Mouse (Mus musculus): ENCODE measurements around the gene Palb2. TPM values are rescaled to one million over a fixed set of nuclear protein-coding genes. Genes with fewer than 3 reads are reported as not detected.

Palb2 gene
- total and polyA plus RNA-seq, 3 experiments = 11.7 to 17.5 (median 14.0) TPM

GRCm38 (mm10) chr7:122126946-122127345 is 5.8 kb downstream of the Palb2 start:
- H3K4me1 ChIP-seq (ENCODE audit: control insufficient read depth in 1 of 2, insufficient read depth in 2 of 2) = peaks cover 0 to 11% of the 10 kb centered on the region in 2 experiments; a peak in 2 of 4 replicates
- H3K27me3 ChIP-seq (replicated peaks) = no peaks in the 10 kb centered on the region
- H3K9me3 ChIP-seq (replicated peaks; ENCODE audit: low read length) = no peaks in the 10 kb centered on the region
- DNase-seq (ENCODE audit: extremely low read depth) = no peak
- no peak overlapping the region for H3K4me2 ChIP-seq (ENCODE audit: insufficient read depth, low read depth, poor library complexity, severe bottlenecking)
- peaks cover 42 to 83% of the 10 kb centered on the region in 2 experiments for H3K36me3 ChIP-seq (replicated peaks in 1 of 2; ENCODE audit: control insufficient read depth in 1 of 2, insufficient read depth in 1 of 2, low read length in 1 of 2)
- H3K27ac ChIP-seq (ENCODE audit: insufficient read depth, low read depth) = no peak overlapping the region
- TF ChIP-seq USF2 (conservative IDR thresholded peaks at IDR 0.05; ENCODE audit: low read depth, low read length) (no peak), POLR2A (IDR thresholded peaks at IDR 0.05; ENCODE audit: low read depth, low read length) (no peak), MYC (IDR thresholded peaks at IDR 0.05; ENCODE audit: low read depth, low read length) (no peak), MAFK (IDR thresholded peaks at IDR 0.05; ENCODE audit: insufficient replicate concordance, low read length) (no peak)
- peaks cover 6% of the 10 kb centered on the region for H3K79me2 ChIP-seq (replicated peaks; ENCODE audit: control insufficient read depth, extremely low read depth, insufficient read depth, poor library complexity, severe bottlenecking)
- in situ Hi-C loops (cut with MboI; ENCODE audit: low pct_ligation_motif_present, low pct_unique_long_range_greater_than_20kb, low sequenced_read_pairs) = no loop called here
- H3K4me3 ChIP-seq (replicated peaks in 1 of 3; ENCODE audit: low read depth in 2 of 3, low read length in 2 of 3, poor library complexity in 1 of 3) = no peak overlapping the region
- dilution Hi-C loops (cut with MboI; ENCODE audit: extremely low pct_ligation_motif_present, extremely low pct_unique_long_range_greater_than_20kb, low sequenced_read_pairs) = no loop called here
- no peak overlapping the region for H3K9ac ChIP-seq (ENCODE audit: insufficient read depth, low read depth)

GRCm38 (mm10) chr7:122125636-122126035 is 7.1 kb downstream of the Palb2 start:
- in situ Hi-C loops (cut with MboI; ENCODE audit: low pct_ligation_motif_present, low pct_unique_long_range_greater_than_20kb, low sequenced_read_pairs) (no loop called here), dilution Hi-C loops (cut with MboI; ENCODE audit: extremely low pct_ligation_motif_present, extremely low pct_unique_long_range_greater_than_20kb, low sequenced_read_pairs) (no loop called here)
- Histone ChIP-seq H3K79me2 (replicated peaks; ENCODE audit: control insufficient read depth, extremely low read depth, insufficient read depth, poor library complexity, severe bottlenecking) (no peaks in the 10 kb centered on the region; the same call in 1 of the 2 replicates), H3K9ac (ENCODE audit: insufficient read depth, low read depth) (no peak overlapping the region), H3K36me3 (replicated peaks in 1 of 2; ENCODE audit: control insufficient read depth in 1 of 2, insufficient read depth in 1 of 2, low read length in 1 of 2) (peaks cover 53 to 93% of the 10 kb centered on the region in 2 experiments), H3K27me3 (replicated peaks) (no peaks in the 10 kb centered on the region), H3K27ac (ENCODE audit: insufficient read depth, low read depth) (no peak overlapping the region), H3K9me3 (replicated peaks; ENCODE audit: low read length) (no peaks in the 10 kb centered on the region), H3K4me2 (ENCODE audit: insufficient read depth, low read depth, poor library complexity, severe bottlenecking) (no peak overlapping the region), H3K4me3 (replicated peaks in 1 of 3; ENCODE audit: low read depth in 2 of 3, low read length in 2 of 3, poor library complexity in 1 of 3) (no peak overlapping the region), H3K4me1 (ENCODE audit: control insufficient read depth in 1 of 2, insufficient read depth in 2 of 2) (no peaks in the 10 kb centered on the region)
- no peak for DNase-seq (ENCODE audit: extremely low read depth)
- no peak for TF ChIP-seq GABPA (IDR thresholded peaks at IDR 0.05; ENCODE audit: insufficient replicate concordance, low read depth, low read length)
- no peak for TF ChIP-seq NRF1 (IDR thresholded peaks at IDR 0.05; ENCODE audit: low read depth, low read length)
- no peak for TF ChIP-seq JUND (conservative IDR thresholded peaks at IDR 0.05; ENCODE audit: low read depth, low read length)
- no peak for TF ChIP-seq USF2 (conservative IDR thresholded peaks at IDR 0.05; ENCODE audit: low read depth, low read length)
- no peak for TF ChIP-seq POLR2A (IDR thresholded peaks at IDR 0.05; ENCODE audit: low read depth, low read length)
- TF ChIP-seq JUN (IDR thresholded peaks at IDR 0.05; ENCODE audit: insufficient read depth, low read depth, low read length) = no peak
- no peak for TF ChIP-seq HCFC1 (IDR thresholded peaks at IDR 0.05; ENCODE audit: low read depth, low read length)
- no peak for TF ChIP-seq ELF1 (IDR thresholded peaks at IDR 0.05; ENCODE audit: low read depth, low read length)
- no peak for TF ChIP-seq USF1 (IDR thresholded peaks at IDR 0.05; ENCODE audit: low read depth, low read length)
- no peak for TF ChIP-seq SIN3A (IDR thresholded peaks at IDR 0.05; ENCODE audit: low read length)
- no peak for TF ChIP-seq TBP (conservative IDR thresholded peaks at IDR 0.05; ENCODE audit: low read depth, low read length)
- no peak for TF ChIP-seq CHD2 (IDR thresholded peaks at IDR 0.05; ENCODE audit: low read length)
- no peak for TF ChIP-seq ZKSCAN1 (IDR thresholded peaks at IDR 0.05; ENCODE audit: borderline replicate concordance, low read depth, low read length)
- TF ChIP-seq MYC (IDR thresholded peaks at IDR 0.05; ENCODE audit: low read depth, low read length) = no peak

Measured in CH12.LX (cell line).